Mouse (Mus musculus) heart, postnatal 10 days (tissue): ENCODE measurements around the gene Fgfr2. TPM values are rescaled to one million over a fixed set of nuclear protein-coding genes. Genes with fewer than 3 reads are reported as not detected.

ENCODE experiments used
- DNase-seq, 2 experiments: peaks; one replicate each; pipeline ENCODE4 v3.0.0; 2021
- intact Hi-C: fragments of 180-260 bp; cut with DNase I; formaldehyde crosslinking; loops from one replicate; pipeline ENCODE4 v1.15.1; 2025
- total RNA-seq, 2 experiments: library from RNA; stranded (reverse); gene quantifications; 2 replicates each; pipeline ENCODE4 v1.2.3; 2021

Fgfr2 gene
- total RNA-seq, 2 experiments from 2014 or later = 6.2 to 6.3 TPM

DNA sequence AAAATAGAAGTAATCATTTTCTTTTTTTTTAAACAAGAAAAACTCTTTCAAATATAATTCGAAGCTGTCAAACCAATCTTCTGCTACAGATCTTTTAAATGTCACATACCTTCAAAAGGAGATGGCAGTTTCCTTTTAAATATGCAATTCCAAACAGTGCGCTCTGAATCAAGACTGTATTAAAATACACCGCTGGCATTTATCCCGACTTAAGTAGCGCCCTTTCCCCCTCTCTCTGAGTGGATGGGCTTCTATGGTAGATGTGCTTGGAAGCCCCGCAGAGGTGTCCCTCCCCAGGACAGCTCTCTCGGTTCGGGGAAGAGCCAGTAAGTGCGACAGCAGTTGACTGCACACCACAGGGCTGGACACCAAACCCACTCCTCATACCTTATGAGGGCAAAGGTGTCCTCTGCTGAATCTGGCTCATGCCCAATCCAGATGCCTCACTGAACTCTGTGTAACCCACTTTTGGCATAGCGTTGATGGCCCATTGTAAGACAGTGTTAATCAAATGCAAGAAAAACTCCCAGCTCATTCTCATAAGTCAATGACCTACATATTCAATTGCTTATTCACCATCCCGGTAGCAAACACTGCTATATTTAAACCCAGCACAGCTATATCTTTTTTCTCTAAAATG lies 33.4 kb downstream of the Fgfr2 start:
- intact Hi-C loops = loop anchor here (5.0 kb wide), 1 partner anchor 33 kb away; the partner anchor contains the start of genes Ctbp2 and Fgfr2
- DNase-seq = no peak

GRCm38 (mm10) chr7:133088830-133089261 lies 34.3 kb downstream of the Fgfr2 start:
- DNase-seq = peak; percentile 74 to 76
- intact Hi-C loops = loop anchor here (5.0 kb wide), 1 partner anchor 33 kb away; the partner anchor contains the start of genes Ctbp2 and Fgfr2

- intact Hi-C loops = loop anchor here (5.0 kb wide), 1 partner anchor 34 kb away; the partner anchor contains the start of genes Ctbp2 and Fgfr2
- DNase-seq = no peak
Observed at GRCm38 (mm10) chr7:133088411-133088810, 34.7 kb downstream of the Fgfr2 start.

- no peak for DNase-seq
- intact Hi-C loops = loop anchor here (5.0 kb wide), 1 partner anchor 37 kb away; the partner anchor contains the start of genes Ctbp2 and Fgfr2
Observed at GRCm38 (mm10) chr7:133085408-133085807, 37.7 kb downstream of the Fgfr2 start.

- DNase-seq = no peak
- intact Hi-C loops = no loop called here
Observed at GRCm38 (mm10) chr7:133083936-133084614, 39.1 kb downstream of the Fgfr2 start.

GRCm38 (mm10) chr7:133078929-133079328 lies 44.2 kb downstream of the Fgfr2 start:
- intact Hi-C loops = no loop called here
- no peak for DNase-seq

DNA sequence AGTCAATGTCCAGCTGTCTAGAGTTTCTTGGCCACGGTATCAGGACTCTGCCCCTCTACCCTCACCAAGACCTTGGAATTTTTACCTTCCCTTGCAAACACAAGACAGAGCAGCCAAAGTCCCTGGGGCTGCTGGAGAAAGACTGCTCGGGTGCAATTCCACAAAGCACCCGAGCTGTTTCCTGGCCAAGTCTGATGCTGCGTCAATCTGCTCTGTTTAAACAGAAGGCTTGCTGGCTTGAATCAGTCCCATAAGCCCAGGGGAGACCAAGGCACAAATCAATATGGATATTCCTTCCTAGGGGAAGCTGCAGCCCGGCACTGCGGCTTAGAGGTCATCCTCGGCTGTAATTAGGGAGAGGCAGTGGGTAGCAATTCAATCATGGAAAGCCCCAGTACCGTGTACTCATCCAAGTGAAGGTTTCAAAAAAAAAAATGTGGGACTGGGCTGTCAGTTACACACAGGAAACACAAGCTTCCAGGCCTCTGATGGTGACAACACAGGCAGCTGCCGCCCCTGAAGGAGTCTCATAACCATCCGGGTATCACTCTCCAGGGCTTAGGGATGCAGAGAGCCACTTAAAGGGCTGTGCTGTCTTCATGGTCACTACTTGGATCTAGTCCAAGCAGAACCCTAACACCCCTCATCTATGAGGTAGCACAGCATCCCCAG lies 48.6 kb downstream of the Fgfr2 start:
- DNase-seq = no peak
- intact Hi-C loops = no loop called here

DNA sequence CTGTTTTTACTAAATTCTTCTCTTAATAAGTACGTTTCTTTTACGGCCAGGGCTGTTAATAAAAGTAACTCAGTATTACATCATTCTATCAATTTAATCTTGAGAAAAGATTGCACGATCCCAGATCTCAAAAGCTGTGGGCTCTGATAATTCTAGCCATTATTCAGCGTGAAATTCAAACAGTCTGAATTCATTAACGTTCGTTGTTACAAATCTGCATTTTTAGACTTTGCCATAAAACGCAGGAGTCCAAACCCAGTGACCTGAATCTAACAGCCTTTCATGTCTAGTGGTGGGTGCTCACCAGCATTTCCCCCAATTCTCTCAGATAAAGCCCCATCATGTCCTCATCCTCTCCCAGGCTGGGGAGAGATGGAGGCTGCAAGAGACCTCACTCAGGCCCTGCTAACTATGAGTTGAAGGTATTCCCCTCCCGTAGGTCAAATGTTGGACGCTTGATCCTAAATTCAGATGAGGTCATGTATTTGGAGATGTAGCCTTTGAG lies 50.0 kb downstream of the Fgfr2 start:
- no peak for DNase-seq
- intact Hi-C loops = no loop called here

DNA sequence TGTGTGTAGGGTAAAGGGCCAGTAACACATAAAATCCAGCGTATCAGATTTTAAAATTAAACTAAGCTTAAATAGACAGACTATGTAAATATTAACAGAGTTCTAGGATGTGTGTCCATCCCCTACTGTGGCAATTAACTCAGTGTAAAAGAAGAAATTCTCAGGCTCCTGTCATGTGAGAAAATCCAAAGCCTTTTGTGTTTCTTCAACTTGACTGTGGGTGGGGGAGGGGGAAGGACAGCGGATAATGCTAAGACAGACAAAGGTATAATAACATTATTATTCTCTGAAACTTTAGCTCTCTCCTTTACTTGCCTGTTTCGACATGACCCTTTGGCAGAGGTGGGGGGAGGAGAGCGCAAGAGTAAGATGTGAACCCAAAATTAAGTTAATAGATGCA lies 50.6 kb downstream of the Fgfr2 start:
- no peak for DNase-seq
- intact Hi-C loops = no loop called here

GRCm38 (mm10) chr7:133067321-133067841 lies 55.8 kb downstream of the Fgfr2 start:
- intact Hi-C loops = loop anchor here (5.0 kb wide), 1 partner anchor 55 kb away; the partner anchor contains the start of genes Ctbp2 and Fgfr2

DNA sequence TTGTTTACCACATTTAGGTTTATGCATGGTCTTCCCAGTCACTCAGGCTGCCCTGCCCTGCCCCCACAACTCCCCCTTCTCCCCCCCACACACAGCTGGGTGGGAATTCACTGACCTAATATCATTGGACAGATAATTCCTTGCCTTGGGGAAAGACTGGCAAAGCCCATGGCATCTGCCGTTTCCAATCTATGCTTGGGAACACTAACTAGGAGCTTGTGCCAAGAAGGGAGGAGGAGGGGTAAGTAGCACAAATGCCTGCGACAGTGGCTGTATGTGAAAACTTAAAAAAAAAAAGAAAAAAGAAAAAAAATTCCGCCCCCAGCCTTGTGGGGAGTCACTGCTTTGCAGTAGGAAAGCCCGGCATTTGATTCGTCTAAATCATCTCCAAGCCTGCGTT lies 56.4 kb downstream of the Fgfr2 start:
- intact Hi-C loops = loop anchor here (5.0 kb wide), 1 partner anchor 56 kb away; the partner anchor contains the start of genes Ctbp2 and Fgfr2

More at GRCm38 (mm10) chr7:133067321-133067841, 55.8 kb downstream of the Fgfr2 start:
- peak; percentile 51 to 58 for DNase-seq

GRCm38 (mm10) chr7:133062055-133062454 lies 61.1 kb downstream of the Fgfr2 start:
- DNase-seq = no peak
- intact Hi-C loops = no loop called here

More for the DNA sequence above, 56.4 kb downstream of the Fgfr2 start:
- DNase-seq = peak; percentile 55 to 64

DNA sequence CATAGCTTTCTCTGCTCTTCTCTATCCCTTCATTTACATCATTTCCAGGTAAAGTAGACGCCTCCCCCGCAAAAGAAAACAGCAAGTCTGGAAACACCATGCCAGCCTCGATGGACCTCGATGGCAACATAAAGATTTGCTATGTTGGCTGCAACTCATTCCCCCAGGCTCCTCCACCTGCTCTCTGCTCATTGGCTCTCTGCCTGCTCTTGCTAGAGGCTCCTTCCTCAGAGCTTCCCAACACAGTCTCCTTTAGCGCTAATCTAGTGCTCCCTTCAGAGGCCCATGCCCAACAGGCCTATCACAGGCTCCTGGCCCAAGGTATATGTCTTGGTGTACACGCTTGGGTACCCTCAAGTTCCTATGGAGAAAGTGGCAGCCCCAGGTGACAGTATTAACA lies 63.0 kb downstream of the Fgfr2 start:
- no peak for DNase-seq
- intact Hi-C loops = no loop called here

DNA sequence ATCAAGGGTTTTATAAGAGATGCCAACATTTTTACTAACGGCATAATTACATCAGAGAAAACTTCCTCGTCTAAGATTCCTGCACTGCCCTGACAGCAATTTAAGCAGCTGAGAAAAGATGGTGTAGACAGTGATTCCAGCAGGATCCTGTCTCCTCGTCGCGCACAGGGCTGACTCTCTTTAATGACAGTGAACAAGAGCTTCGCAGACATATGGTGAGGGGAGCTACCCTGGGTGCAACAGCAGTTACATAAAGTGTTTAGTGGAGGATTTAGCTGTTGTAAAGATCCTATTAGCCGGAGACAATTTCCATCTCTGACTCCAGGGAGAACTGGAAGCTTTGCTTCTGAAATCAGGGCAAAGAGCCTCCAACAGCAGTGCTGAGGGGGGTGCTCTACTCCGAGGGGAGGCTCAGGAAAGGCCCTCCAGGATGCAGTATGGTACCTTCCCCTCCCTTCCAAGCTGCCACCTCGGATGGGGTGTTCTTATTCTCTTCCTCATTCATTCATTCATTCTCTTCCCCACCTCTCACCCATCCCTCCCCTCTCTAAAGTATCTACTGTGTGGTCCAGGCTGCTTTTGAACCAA lies 63.5 kb downstream of the Fgfr2 start:
- no peak for DNase-seq
- intact Hi-C loops = no loop called here

- DNase-seq = no peak
- intact Hi-C loops = no loop called here
Observed at GRCm38 (mm10) chr7:133059150-133059509, 64.0 kb downstream of the Fgfr2 start.

- DNase-seq = peak; percentile 48 to 63
- intact Hi-C loops = no loop called here
Observed at GRCm38 (mm10) chr7:133058496-133059149, 64.5 kb downstream of the Fgfr2 start.

DNA sequence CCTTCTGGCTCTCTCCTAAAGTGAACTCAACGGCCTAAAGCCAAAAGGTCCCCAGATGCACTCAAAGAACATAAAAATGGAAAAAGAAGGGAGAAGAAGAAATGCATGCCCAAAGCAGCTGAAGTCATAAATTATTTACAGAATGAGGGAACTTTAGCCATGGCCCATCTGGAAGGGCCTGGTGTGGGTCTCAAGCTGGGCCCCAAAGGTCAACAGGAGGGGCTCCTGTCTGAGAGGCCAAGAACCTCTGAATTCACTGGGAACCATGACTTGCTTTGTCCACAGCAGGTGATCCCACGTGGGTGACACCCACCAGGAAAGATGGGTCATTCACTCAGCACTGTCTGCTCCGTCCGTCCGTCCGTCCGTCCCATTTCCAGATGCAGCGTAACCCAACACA lies 66.2 kb downstream of the Fgfr2 start:
- intact Hi-C loops = no loop called here
- no peak for DNase-seq

GRCm38 (mm10) chr7:133054486-133054885 lies 68.7 kb downstream of the Fgfr2 start:
- intact Hi-C loops = loop anchor here (5.0 kb wide), 1 partner anchor 68 kb away; the partner anchor contains the start of genes Ctbp2 and Fgfr2
- no peak for DNase-seq

DNA sequence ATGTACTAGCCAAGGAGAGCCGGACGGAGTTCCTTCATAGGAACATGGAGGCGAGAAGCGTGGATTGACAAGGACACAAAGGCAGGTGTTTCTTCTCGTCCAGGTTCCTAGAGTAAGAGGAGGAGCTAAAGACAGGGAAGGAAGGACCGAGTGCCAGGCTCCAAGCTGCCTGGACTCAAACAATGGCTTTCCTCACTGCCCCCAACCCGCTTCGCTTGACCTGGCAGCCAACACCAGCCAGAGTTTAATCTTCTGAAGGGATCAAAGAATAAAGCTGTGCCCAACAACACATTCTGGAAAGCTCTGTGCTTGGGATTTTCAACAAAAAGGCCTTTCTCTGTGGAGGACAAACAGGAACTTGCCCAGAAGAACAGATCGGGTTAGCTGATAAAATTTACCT lies 69.4 kb downstream of the Fgfr2 start:
- intact Hi-C loops = loop anchor here (5.0 kb wide), 1 partner anchor 69 kb away; the partner anchor contains the start of genes Ctbp2 and Fgfr2
- DNase-seq = no peak

GRCm38 (mm10) chr7:133052819-133053218 lies 70.3 kb downstream of the Fgfr2 start:
- intact Hi-C loops = loop anchor here (5.0 kb wide), 1 partner anchor 69 kb away; the partner anchor contains the start of genes Ctbp2 and Fgfr2

More at GRCm38 (mm10) chr7:133052819-133053218, 70.3 kb downstream of the Fgfr2 start:
- peak; percentile 80 for DNase-seq
